Mouse (Mus musculus) midbrain, embryonic 12.5 days (tissue): ENCODE data around the gene Sorbs2. TPM values are rescaled to one million over a fixed set of nuclear protein-coding genes. Genes with fewer than 3 reads are reported as not detected.

ENCODE experiments used
- ATAC-seq: fragments of 200-750 bp; cut with Nextera tagmentation; 2 replicates; pipeline ENCODE4 v1.8.0; 2017; ENCODE audit warnings: low read depth, moderate TSS enrichment, moderate library complexity; ENCODE audit not compliant: low FRiP score
- H3K27ac ChIP-seq: fragments of 300-500 bp; sonication (generic); replicated peaks from 2 replicates; pipeline ENCODE4 v1.5.1; 2016; ENCODE audit warnings: mild to moderate bottlenecking
- H3K27me3 ChIP-seq: fragments of 300-500 bp; sonication (generic); 2 replicates; pipeline ENCODE4 v1.6.1; 2016; ENCODE audit warnings: mild to moderate bottlenecking
- H3K36me3 ChIP-seq: fragments of 300-500 bp; sonication (generic); 2 replicates; pipeline ENCODE4 v1.6.1; 2016
- H3K4me1 ChIP-seq: fragments of 300-500 bp; sonication (generic); 2 replicates; pipeline ENCODE4 v1.6.1; 2016
- H3K4me2 ChIP-seq: fragments of 300-500 bp; sonication (generic); replicated peaks from 2 replicates; pipeline ENCODE4 v1.6.1; 2016; ENCODE audit warnings: mild to moderate bottlenecking, moderate library complexity
- H3K4me3 ChIP-seq: fragments of 300-500 bp; sonication (generic); 2 replicates; pipeline ENCODE4 v1.5.1; 2016; ENCODE audit warnings: mild to moderate bottlenecking
- H3K9ac ChIP-seq: fragments of 300-500 bp; sonication (generic); replicated peaks from 2 replicates; pipeline ENCODE4 v1.6.1; 2016; ENCODE audit warnings: mild to moderate bottlenecking, moderate library complexity
- H3K9me3 ChIP-seq: fragments of 300-500 bp; sonication (generic); 2 replicates; pipeline ENCODE4 v1.6.1; 2016; ENCODE audit warnings: mild to moderate bottlenecking
- WGBS: fragments of 180-500 bp; shearing (Covaris S2); methylation state at CpG from one replicate; pipeline ENCODE4 v1.1.7; 2016; 5-methylcytosine and 5-hydroxymethylcytosine counted together
- polyA plus RNA-seq: library from polyadenylated mRNA; unstranded; fragments of >200 nt; fragmentation: Nextera tagmentation; extraction: Ambion mirVana; gene quantifications from 2 replicates; pipeline ENCODE4 v1.2.1, GENCODE M21; 2016

The Sorbs2 gene
- polyA plus RNA-seq, 1 experiment from 2014 or later, result 83.2 TPM

GRCm38 (mm10) chr8:45700100-45700499, 192.5 kb downstream of the Sorbs2 start:
- Histone ChIP-seq H3K4me2 (no peak overlapping the region), H3K9ac (no peak overlapping the region), H3K36me3 (no peaks in the 10 kb centered on the region), H3K9me3 (no peaks in the 10 kb centered on the region), H3K27ac (no peak overlapping the region), H3K4me1 (peaks cover 5% of the 10 kb centered on the region; the same call in 1 of the 2 replicates), H3K4me3 (no peak overlapping the region), H3K27me3 (no peaks in the 10 kb centered on the region)
- ATAC-seq, result no peak
- 94% methylated on average over 5 of the region's 5 CpGs for whole genome bisulfite sequencing

DNA sequence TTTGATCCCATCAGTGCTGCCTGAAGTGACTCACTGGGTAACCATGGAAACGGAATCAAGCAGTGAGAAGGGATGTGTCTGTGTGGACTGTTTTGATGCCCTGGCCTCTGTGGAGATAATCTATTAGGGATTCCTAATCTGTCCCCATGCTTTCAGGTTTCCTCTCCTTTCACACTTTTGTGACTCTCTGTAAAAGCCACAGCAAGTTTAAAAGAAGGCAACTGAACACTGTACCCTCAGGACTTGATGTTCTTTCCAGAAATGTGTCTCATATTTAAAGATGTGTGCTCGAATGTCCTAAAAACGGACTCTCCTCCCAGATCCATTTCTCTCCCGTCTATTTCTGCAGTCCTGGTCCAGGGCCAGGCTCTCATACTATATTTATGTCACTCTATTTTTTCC, 196.1 kb downstream of the Sorbs2 start:
- 54% methylated on average over 4 of the region's 4 CpGs for WGBS

DNA sequence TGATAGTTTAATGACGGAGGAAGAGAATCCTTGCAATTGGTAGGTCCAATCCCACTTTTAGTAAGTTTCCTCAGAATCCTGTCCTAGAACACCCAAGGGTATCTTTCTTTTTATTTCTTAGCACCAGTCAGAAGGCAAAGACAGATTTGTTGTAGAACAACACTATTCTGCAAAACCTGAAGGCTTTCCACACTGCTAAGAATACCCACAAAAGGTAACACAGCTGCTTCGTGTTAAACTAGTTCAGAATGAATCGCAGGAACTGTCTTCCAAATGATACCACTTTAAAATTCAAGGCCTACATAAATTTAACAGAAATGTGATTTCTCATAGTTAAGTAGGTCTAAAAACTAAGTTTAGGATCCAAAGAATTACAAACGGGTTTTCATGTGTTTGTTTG, 201.5 kb downstream of the Sorbs2 start:
- no peaks in the 10 kb centered on the region for H3K36me3 ChIP-seq
- 87% methylated on average over 4 of the region's 4 CpGs for WGBS
- ATAC-seq, result no peak

More for the DNA sequence above, 196.1 kb downstream of the Sorbs2 start:
- no peaks in the 10 kb centered on the region for H3K27me3 ChIP-seq
- H3K27ac ChIP-seq, result no peak overlapping the region
- H3K36me3 ChIP-seq, result no peaks in the 10 kb centered on the region
- H3K4me1 ChIP-seq, result peaks cover 5% of the 10 kb centered on the region; the same call in 1 of the 2 replicates
- no peak overlapping the region for H3K4me3 ChIP-seq
- H3K9me3 ChIP-seq, result no peaks in the 10 kb centered on the region
- no peak overlapping the region for H3K4me2 ChIP-seq
- ATAC-seq, result no peak
- H3K9ac ChIP-seq, result no peak overlapping the region

DNA sequence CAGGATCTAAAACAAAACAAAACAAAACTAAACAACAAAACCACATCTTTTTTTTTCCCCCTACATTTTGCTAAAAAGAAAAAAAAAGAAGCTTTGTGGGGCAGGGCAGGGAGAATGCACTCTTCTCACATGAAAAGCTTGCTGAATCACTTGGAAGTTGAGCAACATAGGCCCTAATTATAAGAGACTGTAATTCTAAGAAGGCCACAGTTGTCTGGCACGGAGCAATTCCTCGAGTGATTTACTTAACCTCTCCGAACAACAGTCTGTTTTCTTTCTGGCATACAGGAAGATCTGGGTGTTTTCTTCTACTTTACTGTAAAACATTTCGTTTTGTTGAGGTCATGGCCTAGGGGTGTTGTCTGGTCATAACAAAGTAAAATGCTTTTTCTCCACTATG, 202.1 kb downstream of the Sorbs2 start:
- Histone ChIP-seq H3K27me3 (no peaks in the 10 kb centered on the region), H3K4me1 (peaks cover 6% of the 10 kb centered on the region), H3K9ac (no peak overlapping the region), H3K4me3 (no peak overlapping the region), H3K36me3 (no peaks in the 10 kb centered on the region), H3K27ac (no peak overlapping the region), H3K4me2 (no peak overlapping the region), H3K9me3 (no peaks in the 10 kb centered on the region)
- 78% methylated on average over 4 of the region's 4 CpGs for WGBS
- ATAC-seq, result no peak

More for the DNA sequence above, 201.5 kb downstream of the Sorbs2 start:
- Histone ChIP-seq H3K4me1 (0 out of 2 replicates have a peak, but pooled peaks cover under 1% of the 10 kb centered on the region), H3K4me3 (no peak overlapping the region), H3K27ac (no peak overlapping the region), H3K27me3 (no peaks in the 10 kb centered on the region), H3K9ac (no peak overlapping the region), H3K4me2 (no peak overlapping the region), H3K9me3 (no peaks in the 10 kb centered on the region)

- ATAC-seq, result no peak
- Histone ChIP-seq H3K4me1 (peaks cover 12% of the 10 kb centered on the region), H3K27me3 (no peaks in the 10 kb centered on the region), H3K36me3 (no peaks in the 10 kb centered on the region), H3K9me3 (no peaks in the 10 kb centered on the region), H3K4me2 (no peak overlapping the region), H3K9ac (no peak overlapping the region), H3K4me3 (no peak overlapping the region), H3K27ac (no peak overlapping the region)
- 92% methylated on average over 6 of the region's 6 CpGs for WGBS
Measured at GRCm38 (mm10) chr8:45712610-45713009, 205.0 kb downstream of the Sorbs2 start.

- 0 out of 2 replicates have a peak, but pooled peaks have one; percentile 52 for ATAC-seq
- Histone ChIP-seq H3K4me1 (peaks cover 14% of the 10 kb centered on the region), H3K27ac (peak overlapping the region; percentile 42; the same call in 1 of the 2 replicates), H3K4me2 (no peak overlapping the region), H3K9me3 (no peaks in the 10 kb centered on the region), H3K4me3 (no peak overlapping the region), H3K36me3 (no peaks in the 10 kb centered on the region), H3K27me3 (no peaks in the 10 kb centered on the region), H3K9ac (no peak overlapping the region)
- 36% methylated on average over 3 of the region's 3 CpGs for WGBS
Measured at GRCm38 (mm10) chr8:45714806-45715205, 207.2 kb downstream of the Sorbs2 start.

GRCm38 (mm10) chr8:45715330-45716027, 207.9 kb downstream of the Sorbs2 start:
- Histone ChIP-seq H3K9ac (no peak overlapping the region), H3K4me1 (peaks cover 14% of the 10 kb centered on the region), H3K4me3 (no peak overlapping the region), H3K9me3 (no peaks in the 10 kb centered on the region), H3K4me2 (no peak overlapping the region), H3K27me3 (no peaks in the 10 kb centered on the region), H3K27ac (peak overlapping the region; percentile 42; the same call in 1 of the 2 replicates), H3K36me3 (no peaks in the 10 kb centered on the region)
- no peak for ATAC-seq
- 67% methylated on average over 13 of the region's 13 CpGs for WGBS

- no peak overlapping the region for H3K4me2 ChIP-seq
- H3K27me3 ChIP-seq, result no peaks in the 10 kb centered on the region
- H3K4me3 ChIP-seq, result no peak overlapping the region
- no peaks in the 10 kb centered on the region for H3K9me3 ChIP-seq
- WGBS, result 77% methylated on average over 8 of the region's 8 CpGs
- peaks cover 8% of the 10 kb centered on the region for H3K4me1 ChIP-seq
- H3K27ac ChIP-seq, result no peak overlapping the region
- H3K36me3 ChIP-seq, result no peaks in the 10 kb centered on the region
- H3K9ac ChIP-seq, result no peak overlapping the region
- ATAC-seq, result no peak
Measured at GRCm38 (mm10) chr8:45719776-45720175, 212.2 kb downstream of the Sorbs2 start.

DNA sequence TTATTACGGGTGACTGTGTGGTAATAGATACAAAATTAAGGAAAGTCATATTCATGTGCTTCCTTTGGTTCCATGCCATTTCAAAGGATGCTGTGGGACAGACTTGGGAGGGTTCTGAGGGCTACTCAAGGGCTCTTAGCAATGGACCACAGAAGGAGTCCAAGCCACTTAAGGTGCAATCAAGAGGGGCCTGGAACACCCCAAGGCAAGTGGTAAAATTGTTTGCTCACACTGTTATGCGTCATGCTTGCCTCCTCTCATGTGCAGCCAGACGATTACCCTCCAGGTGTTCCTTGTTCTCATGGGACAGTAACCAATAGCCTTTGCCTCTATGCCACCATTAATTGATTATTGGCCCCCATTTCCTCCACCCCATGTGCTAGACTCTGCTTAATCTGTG, 216.6 kb downstream of the Sorbs2 start:
- H3K4me1 ChIP-seq, result no peaks in the 10 kb centered on the region
- no peaks in the 10 kb centered on the region for H3K36me3 ChIP-seq
- 89% methylated on average over 3 of the region's 3 CpGs for WGBS
- no peak overlapping the region for H3K4me3 ChIP-seq
- H3K9me3 ChIP-seq, result no peaks in the 10 kb centered on the region
- no peak overlapping the region for H3K9ac ChIP-seq
- no peak overlapping the region for H3K4me2 ChIP-seq
- H3K27me3 ChIP-seq, result no peaks in the 10 kb centered on the region
- no peak overlapping the region for H3K27ac ChIP-seq
- ATAC-seq, result no peak

DNA sequence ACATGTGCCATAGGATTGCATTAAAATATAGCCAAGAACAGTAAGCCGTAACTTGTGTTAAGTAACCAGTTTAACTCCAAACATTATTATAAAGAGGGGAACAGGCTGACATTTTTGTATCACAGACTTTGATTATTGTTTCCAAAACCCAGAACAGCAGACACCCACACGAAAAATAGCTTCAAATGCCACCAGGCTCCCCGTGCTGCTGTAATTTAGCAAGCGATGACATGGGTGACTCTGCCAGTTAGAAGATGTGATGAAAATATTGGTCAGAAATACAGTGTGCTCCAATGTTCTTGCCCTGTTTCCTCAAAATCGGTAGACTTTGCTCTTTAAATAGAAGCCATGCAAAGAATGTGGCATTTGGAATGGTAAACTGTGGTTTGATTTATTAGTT, 217.7 kb downstream of the Sorbs2 start:
- H3K4me3 ChIP-seq, result no peak overlapping the region
- H3K9me3 ChIP-seq, result no peaks in the 10 kb centered on the region
- H3K9ac ChIP-seq, result no peak overlapping the region
- H3K27me3 ChIP-seq, result no peaks in the 10 kb centered on the region
- 90% methylated on average over 5 of the region's 5 CpGs for WGBS
- no peak overlapping the region for H3K27ac ChIP-seq
- no peak overlapping the region for H3K4me2 ChIP-seq
- H3K36me3 ChIP-seq, result no peaks in the 10 kb centered on the region
- no peak for ATAC-seq
- H3K4me1 ChIP-seq, result no peaks in the 10 kb centered on the region

DNA sequence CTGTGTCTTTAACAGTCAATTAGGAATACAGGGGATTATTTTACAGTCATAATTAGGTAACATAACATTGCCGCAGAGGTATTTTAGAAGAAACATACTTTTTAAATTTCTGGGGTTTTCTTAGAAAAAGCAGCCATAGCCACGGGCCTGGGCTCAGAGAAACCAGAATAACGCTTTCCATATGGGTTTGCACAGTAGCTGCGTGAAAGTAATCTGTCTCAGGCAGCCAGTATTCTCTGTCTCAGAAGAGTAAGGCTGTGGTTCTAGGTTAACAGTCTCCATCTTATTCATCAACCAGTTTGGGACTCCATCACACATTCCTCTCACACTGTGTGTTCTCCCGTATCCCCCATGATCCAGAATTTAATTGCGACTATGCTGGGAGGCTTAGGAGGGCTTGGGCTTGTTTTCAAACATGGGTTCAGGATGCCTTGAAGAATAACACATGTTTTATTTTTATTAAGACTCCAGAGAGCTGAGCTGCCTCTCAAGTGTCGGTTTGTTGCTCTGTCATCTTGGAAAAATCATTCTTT, 222.3 kb downstream of the Sorbs2 start:
- no peaks in the 10 kb centered on the region for H3K36me3 ChIP-seq
- ATAC-seq, result no peak
- WGBS, result 84% methylated on average over 7 of the region's 7 CpGs

GRCm38 (mm10) chr8:45730795-45731194, 223.2 kb downstream of the Sorbs2 start:
- Histone ChIP-seq H3K4me2 (no peak overlapping the region), H3K4me1 (peaks cover 10% of the 10 kb centered on the region; the same call in 1 of the 2 replicates), H3K27ac (no peak overlapping the region), H3K4me3 (no peak overlapping the region), H3K9me3 (no peaks in the 10 kb centered on the region), H3K9ac (no peak overlapping the region), H3K36me3 (no peaks in the 10 kb centered on the region), H3K27me3 (no peaks in the 10 kb centered on the region)
- ATAC-seq, result no peak
- 83% methylated on average over 5 of the region's 5 CpGs for WGBS

More for the DNA sequence above, 222.3 kb downstream of the Sorbs2 start:
- Histone ChIP-seq H3K4me2 (no peak overlapping the region), H3K27ac (no peak overlapping the region), H3K4me3 (no peak overlapping the region), H3K9ac (no peak overlapping the region), H3K9me3 (no peaks in the 10 kb centered on the region), H3K27me3 (no peaks in the 10 kb centered on the region), H3K4me1 (peaks cover 9% of the 10 kb centered on the region; the same call in 1 of the 2 replicates)
